Mouse (Mus musculus) midbrain, embryonic 13.5 days (tissue): ENCODE measurements around the gene Pck1. TPM values are rescaled to one million over a fixed set of nuclear protein-coding genes. Genes with fewer than 3 reads are reported as not detected.
A peak's percentile ranks its signal among the peaks of the same experiment; 100 is the strongest.
"Not testable (repeated sequence)": the region's sequence is repeated elsewhere in the genome, so short reads cannot be mapped to it uniquely, and the experiment has no call there.

Experiments used
- ATAC-seq: fragments of 200-750 bp; cut with Nextera tagmentation; 2 replicates; pipeline ENCODE4 v1.8.0; 2017; ENCODE audit warnings: mild to moderate bottlenecking, moderate TSS enrichment, moderate library complexity
- H3K27ac ChIP-seq: fragments of 300-500 bp; sonication (generic); 2 replicates; pipeline ENCODE4 v1.5.1; 2015; ENCODE audit warnings: inconsistent platforms, mild to moderate bottlenecking, moderate library complexity
- H3K27me3 ChIP-seq: fragments of 300-500 bp; sonication (generic); 2 replicates; pipeline ENCODE4 v1.6.1; 2015; ENCODE audit warnings: mild to moderate bottlenecking, inconsistent platforms
- H3K36me3 ChIP-seq: fragments of 300-500 bp; sonication (generic); 2 replicates; pipeline ENCODE4 v1.6.1; 2015; ENCODE audit warnings: mild to moderate bottlenecking, inconsistent platforms
- H3K4me1 ChIP-seq: fragments of 300-500 bp; sonication (generic); replicated peaks from 2 replicates; pipeline ENCODE4 v1.6.1; 2015; ENCODE audit warnings: inconsistent platforms
- H3K4me2 ChIP-seq: fragments of 300-500 bp; sonication (generic); replicated peaks from 2 replicates; pipeline ENCODE4 v1.6.1; 2015; ENCODE audit warnings: moderate library complexity, mild to moderate bottlenecking, inconsistent platforms
- H3K4me3 ChIP-seq: fragments of 300-500 bp; sonication (generic); replicated peaks from 2 replicates; pipeline ENCODE4 v1.5.1; 2015; ENCODE audit warnings: mild to moderate bottlenecking, inconsistent platforms
- H3K9ac ChIP-seq: fragments of 300-500 bp; sonication (generic); replicated peaks from 2 replicates; pipeline ENCODE4 v1.6.1; 2015; ENCODE audit warnings: mild to moderate bottlenecking, inconsistent platforms
- H3K9me3 ChIP-seq: fragments of 300-500 bp; sonication (generic); 2 replicates; pipeline ENCODE4 v1.6.1; 2016; ENCODE audit warnings: mild to moderate bottlenecking, inconsistent platforms
- WGBS: fragments of 180-500 bp; shearing (Covaris S2); methylation state at CpG from one replicate; pipeline ENCODE4 v1.1.7; 2015; 5-methylcytosine and 5-hydroxymethylcytosine counted together
- polyA plus RNA-seq: library from polyadenylated mRNA; unstranded; fragments of >200 nt; fragmentation: Nextera tagmentation; extraction: Ambion mirVana; gene quantifications from 2 replicates; pipeline ENCODE4 v1.2.1, GENCODE M21; 2015

Pck1 gene
- not detected in 2 replicates for polyA plus RNA-seq

DNA sequence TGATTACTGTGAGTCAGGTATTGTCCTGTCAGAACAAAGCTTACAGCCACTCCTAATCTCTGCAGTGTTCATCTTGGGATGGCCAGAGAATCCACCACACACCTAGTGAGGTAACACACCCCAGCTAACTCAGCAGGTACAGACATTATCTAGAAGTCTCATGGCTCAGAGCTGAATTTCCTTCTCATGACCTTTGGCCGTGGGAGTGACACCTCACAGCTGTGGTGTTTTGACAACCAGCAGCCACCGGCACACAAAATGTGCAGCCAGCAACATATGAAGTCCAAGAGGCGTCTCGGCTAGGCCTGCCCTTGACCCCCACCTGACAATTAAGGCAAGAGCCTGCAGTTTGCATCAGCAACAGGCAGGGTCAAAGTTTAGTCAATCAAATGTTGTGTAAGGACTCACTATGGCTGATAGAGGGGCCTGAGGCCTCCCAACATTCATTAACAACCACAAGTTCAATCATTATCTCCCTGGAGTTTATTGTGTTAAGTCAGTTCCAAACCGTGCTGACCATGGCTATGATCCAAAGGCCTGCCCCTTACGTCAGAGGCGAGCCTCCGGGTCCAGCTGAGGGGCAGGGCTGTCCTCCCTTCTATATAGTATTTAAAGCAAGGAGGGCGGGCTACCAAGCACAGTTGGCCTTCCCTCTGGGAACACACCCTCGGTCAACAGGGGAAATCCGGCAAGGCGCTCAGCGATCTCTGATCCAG is at the start of gene Pck1:
Gene Pck1, plus strand, starts transcription at position 613 of the 716 bp plus-strand sequence.
- Histone ChIP-seq H3K4me1 (no peaks in the 10 kb centered on the region), H3K9me3 (no peaks in the 10 kb centered on the region), H3K27ac (no peak within 1 kb of the TSS), H3K4me2 (no peak within 1 kb of the TSS), H3K27me3 (no peaks in the 10 kb centered on the region), H3K36me3 (no peaks in the 10 kb centered on the region), H3K9ac (no peak within 1 kb of the TSS), H3K4me3 (no peak within 1 kb of the TSS)
- WGBS, result 87% methylated on average over 13 of the region's 13 CpGs
- ATAC-seq, result no peak

DNA sequence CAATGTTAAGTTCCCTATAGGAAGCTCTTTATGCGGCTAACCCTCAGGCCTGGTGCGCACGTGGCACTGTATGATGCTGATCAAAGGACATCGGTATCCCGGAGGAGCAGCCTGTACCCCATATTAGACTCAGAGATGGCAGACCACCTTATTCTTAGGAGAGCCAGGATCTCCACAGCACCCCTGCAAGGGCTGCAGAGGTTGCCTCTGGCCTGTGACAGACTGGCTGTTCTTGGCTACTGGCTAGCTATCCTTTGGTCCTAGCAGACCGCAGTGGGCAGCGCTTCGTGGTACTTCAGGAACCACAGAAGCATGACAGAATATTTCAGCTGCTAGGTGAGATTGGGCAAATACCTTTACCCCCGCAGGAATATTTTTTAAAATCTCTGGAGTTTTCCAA is 46.4 kb upstream of the Pck1 start:
- ATAC-seq, result no peak
- Histone ChIP-seq H3K9me3 (no peaks in the 10 kb centered on the region), H3K4me2 (no peak overlapping the region), H3K27ac (no peak overlapping the region), H3K36me3 (no peaks in the 10 kb centered on the region), H3K4me1 (no peaks in the 10 kb centered on the region), H3K9ac (no peak overlapping the region), H3K4me3 (no peak overlapping the region), H3K27me3 (peaks cover 17% of the 10 kb centered on the region)
- 86% methylated on average over 9 of the region's 9 CpGs for WGBS

DNA sequence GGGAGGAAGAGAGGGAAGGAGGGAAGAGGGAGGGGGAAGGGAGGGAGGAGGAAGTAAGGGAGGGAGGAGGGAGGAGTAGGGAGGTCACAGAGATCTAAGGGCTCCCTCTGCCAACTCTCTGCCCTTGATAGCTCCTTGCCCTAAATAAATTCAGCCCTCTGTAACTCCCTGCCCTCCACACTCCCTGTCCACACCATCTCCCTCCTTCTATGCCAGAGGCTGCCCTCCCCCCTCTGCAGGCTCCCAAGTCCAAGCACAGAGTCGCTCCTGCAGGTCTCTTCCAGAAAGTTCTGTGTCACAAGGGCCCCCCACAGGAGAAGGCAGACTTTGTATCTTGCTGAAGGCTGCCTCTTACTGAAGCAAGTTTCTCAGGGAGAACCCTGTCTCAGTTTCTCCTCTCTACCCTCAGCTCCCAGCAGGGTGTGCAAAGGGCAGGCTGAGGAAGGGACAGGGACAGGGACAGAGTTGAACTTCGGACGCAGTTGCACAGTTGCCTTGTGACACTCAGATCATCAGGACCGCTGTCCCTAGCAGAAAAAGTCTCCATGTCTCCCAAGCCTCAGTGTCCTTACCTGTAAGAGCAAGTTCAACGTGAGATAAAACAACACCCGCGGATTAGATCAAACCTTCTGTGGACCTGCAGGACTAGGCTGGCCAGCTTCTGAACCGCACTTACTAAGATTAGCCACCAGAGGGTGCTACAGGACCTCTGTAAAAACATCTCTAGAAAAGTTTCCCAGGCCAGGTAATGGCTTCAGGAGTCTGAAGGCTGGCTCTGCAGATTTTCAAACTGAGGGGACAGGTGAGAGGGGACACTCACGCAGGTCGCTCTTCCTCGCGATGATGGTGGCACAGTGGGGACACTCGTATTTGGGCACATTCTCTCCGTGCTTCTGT is 45.7 kb upstream of the Pck1 start:
- Histone ChIP-seq H3K4me3 (no peak overlapping the region), H3K36me3 (no peaks in the 10 kb centered on the region), H3K27ac (no peak overlapping the region), H3K27me3 (peaks cover 17% of the 10 kb centered on the region), H3K9me3 (no peaks in the 10 kb centered on the region), H3K4me2 (no peak overlapping the region), H3K4me1 (no peaks in the 10 kb centered on the region), H3K9ac (no peak overlapping the region)
- 19% methylated on average over 14 of the region's 14 CpGs for WGBS
- ATAC-seq, result peak; percentile 45

DNA sequence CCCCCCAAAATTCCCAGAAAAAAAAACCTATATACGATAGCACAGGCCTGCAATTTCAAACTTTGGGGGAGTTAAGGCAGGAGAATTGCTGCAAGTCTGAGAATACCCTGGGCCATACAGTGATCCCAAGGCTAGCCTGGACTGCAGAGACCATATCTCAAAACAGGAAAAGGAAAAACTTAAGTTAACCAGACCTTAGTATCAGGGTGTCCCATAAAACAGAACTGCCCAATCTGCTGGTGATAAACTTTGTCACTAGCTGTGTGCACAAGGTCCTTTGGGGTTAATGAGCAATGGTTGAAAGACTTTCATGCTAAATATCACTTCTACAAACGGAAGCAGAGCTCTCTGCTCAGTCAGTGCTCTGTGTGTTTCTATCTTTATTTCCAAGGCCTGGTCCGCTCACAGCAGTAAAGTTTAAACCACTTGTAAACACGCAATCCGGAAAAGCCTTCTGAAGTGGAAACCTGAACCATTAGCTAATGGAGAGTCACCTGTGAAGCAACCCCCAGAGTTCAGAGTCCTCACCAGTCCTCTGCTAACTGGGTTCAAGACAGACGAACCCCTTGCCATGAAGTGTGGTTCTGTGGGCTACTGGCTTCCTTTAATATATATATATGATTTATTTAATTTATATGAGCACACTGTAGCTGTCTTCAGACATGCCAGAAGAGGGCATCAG is 44.2 kb upstream of the Pck1 start:
- Histone ChIP-seq H3K4me3 (no peak overlapping the region), H3K9ac (no peak overlapping the region), H3K36me3 (no peaks in the 10 kb centered on the region), H3K4me2 (no peak overlapping the region), H3K27ac (no peak overlapping the region), H3K4me1 (no peaks in the 10 kb centered on the region), H3K9me3 (no peaks in the 10 kb centered on the region), H3K27me3 (peaks cover 17% of the 10 kb centered on the region)
- ATAC-seq, result no peak
- 88% methylated on average over 6 of the region's 6 CpGs for WGBS

DNA sequence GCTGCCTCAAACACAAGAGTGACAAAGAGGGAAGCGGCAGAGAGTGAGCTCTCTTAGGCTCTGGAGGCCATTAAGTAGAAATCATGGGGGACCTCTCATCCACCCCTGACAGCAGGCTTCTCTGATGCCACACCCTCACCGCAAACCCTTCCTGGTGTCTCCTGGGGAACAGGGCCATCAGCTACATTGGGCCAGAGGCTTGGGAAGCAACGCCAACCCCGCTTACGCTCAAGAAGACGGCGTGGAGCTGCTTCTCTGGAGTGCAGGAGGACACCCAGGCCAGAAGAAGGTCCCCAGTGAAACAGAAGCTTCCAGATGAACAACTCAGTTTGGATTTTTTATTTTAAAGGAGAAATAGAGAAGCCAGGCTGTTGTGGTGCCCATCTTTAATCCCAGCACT is 43.3 kb upstream of the Pck1 start:
- Histone ChIP-seq H3K27ac (no peak overlapping the region), H3K4me2 (no peak overlapping the region), H3K4me1 (no peaks in the 10 kb centered on the region), H3K4me3 (no peak overlapping the region), H3K27me3 (peaks cover 17% of the 10 kb centered on the region), H3K9me3 (no peaks in the 10 kb centered on the region), H3K9ac (no peak overlapping the region), H3K36me3 (no peaks in the 10 kb centered on the region)
- 96% methylated on average over 7 of the region's 7 CpGs for WGBS
- ATAC-seq, result no peak

DNA sequence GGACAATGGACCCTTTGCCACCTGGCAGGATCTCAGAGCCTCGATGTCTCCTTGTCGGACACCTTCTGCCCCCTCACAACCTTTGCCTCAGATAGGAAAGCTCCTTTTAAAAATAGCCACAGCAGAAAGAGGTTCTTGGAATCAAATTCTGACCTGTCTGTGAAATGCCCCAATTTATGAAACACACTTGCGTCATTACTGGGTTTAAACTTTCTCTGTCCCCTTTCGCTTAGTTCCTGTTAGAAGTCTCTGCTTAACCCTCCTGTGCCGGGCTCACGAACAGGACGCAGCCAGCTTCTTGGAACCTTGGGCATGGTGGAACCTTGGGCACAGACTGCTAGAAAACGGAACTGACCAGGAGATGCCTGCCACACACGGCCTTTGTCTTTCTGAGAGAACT is 42.3 kb upstream of the Pck1 start:
- ATAC-seq, result no peak
- Histone ChIP-seq H3K4me1 (no peaks in the 10 kb centered on the region), H3K27me3 (peaks cover 17% of the 10 kb centered on the region), H3K27ac (no peak overlapping the region), H3K9ac (no peak overlapping the region), H3K36me3 (no peaks in the 10 kb centered on the region), H3K4me3 (no peak overlapping the region), H3K4me2 (no peak overlapping the region), H3K9me3 (no peaks in the 10 kb centered on the region)
- 92% methylated on average over 9 of the region's 9 CpGs for WGBS

DNA sequence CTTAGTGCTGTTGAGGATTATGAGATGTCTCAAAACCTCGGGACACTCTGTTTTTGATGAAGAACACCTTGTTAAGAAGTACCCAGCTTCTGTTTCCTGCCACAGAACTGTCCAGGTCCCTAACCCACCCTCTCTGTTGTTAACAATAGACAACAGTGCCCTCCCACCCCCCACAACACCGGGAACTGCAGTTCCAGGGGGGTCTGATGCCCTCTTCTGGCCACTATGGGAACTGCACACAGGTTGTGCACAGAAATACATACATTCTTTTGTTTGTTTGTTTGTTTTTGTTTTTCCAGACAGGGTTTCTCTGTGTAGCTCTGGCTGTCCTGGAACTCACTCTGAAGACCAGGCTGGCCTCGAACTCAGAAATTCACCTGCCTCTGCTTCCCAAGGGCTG is 39.1 kb upstream of the Pck1 start:
- not testable (repeated sequence) for ATAC-seq, H3K27me3 ChIP-seq, H3K36me3 ChIP-seq, H3K4me1 ChIP-seq, H3K9ac ChIP-seq, H3K9me3 ChIP-seq, H3K4me2 ChIP-seq, H3K27ac ChIP-seq, H3K4me3 ChIP-seq
- 65% methylated on average over 3 of the region's 3 CpGs for WGBS

DNA sequence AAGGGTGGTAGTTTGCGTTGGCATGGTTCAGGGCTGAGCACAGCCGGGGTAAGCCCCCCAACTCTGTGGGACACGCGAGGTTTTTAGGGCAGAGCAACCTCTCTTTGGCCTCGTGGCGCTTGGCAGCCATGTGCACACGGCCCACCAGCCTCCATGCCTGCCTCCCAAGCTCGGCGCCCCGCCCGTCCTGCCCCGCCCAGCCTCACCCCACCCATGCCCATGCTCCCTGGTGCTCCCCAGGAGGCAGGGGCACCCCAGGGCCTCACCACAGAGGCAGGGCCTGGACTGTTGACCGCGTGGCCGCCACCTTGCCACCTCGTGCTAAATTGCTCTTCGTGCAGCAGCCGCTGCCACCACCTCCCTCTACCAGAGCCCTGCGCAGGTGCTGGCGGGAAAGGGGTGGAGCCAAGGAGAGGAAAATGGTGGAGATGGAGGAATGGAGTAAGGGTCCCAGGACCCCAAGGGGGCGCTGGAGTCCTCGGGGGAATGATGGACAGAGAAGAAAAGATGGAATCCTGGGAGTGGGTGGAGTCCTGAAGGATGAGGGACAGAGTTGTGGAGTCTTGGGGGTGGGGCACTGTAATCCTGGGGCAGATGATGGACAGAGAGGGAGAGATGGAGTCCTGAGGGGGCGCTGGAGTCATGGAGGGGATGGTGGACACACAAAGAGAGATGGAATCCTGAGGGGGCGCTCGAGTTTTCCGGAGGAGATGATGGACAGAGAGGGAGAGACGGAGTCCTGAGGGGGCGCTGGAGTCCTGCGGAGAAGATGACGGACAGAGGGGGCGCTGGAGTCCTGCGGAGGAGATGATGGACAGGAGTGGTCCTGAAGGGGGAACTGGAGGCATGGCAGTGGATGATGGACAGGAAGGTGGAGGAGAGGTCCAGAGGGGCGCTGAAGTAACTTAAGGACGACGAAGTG is 33.6 kb upstream of the Pck1 start, which contains the start of gene Ctcfl:
Gene Ctcfl, minus strand, starts transcription at position 503 of the 922 bp plus-strand sequence.
- Histone ChIP-seq H3K9ac (no peak within 1 kb of the TSS), H3K9me3 (no peaks in the 10 kb centered on the region), H3K27ac (no peak within 1 kb of the TSS), H3K27me3 (no peaks in the 10 kb centered on the region), H3K36me3 (no peaks in the 10 kb centered on the region), H3K4me1 (peaks cover 6% of the 10 kb centered on the region; the same call in 1 of the 2 replicates), H3K4me3 (no peak within 1 kb of the TSS), H3K4me2 (no peak within 1 kb of the TSS)
- ATAC-seq, result 0 out of 2 replicates have a peak, but pooled peaks have one; percentile 34
- WGBS, result 90% methylated on average over 35 of the region's 35 CpGs

DNA sequence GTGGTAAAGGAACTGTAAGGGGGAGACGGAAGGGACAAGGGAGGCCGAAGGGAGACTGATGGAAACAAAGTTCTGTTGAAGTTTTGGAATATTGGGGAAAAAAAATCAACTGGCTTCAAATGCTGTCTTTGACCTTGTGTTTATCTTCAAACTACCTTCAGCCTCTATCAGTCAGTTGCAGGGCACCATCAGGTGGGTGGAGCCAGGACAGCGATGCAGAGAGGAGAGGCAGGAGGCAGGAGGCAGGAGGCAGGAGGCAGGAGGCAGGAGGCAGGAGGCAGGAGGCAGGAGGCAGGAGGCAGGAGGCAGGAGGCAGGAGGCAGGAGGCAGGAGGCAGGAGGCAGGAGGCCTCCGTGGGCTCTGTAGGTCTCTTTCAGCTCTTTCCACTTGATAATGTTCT is 32.7 kb upstream of the Pck1 start:
- not testable (repeated sequence) for H3K9ac ChIP-seq, H3K9me3 ChIP-seq, H3K4me3 ChIP-seq, H3K27me3 ChIP-seq, H3K27ac ChIP-seq, H3K4me1 ChIP-seq, H3K4me2 ChIP-seq, ATAC-seq, H3K36me3 ChIP-seq
- WGBS, result 74% methylated on average over 4 of the region's 4 CpGs

DNA sequence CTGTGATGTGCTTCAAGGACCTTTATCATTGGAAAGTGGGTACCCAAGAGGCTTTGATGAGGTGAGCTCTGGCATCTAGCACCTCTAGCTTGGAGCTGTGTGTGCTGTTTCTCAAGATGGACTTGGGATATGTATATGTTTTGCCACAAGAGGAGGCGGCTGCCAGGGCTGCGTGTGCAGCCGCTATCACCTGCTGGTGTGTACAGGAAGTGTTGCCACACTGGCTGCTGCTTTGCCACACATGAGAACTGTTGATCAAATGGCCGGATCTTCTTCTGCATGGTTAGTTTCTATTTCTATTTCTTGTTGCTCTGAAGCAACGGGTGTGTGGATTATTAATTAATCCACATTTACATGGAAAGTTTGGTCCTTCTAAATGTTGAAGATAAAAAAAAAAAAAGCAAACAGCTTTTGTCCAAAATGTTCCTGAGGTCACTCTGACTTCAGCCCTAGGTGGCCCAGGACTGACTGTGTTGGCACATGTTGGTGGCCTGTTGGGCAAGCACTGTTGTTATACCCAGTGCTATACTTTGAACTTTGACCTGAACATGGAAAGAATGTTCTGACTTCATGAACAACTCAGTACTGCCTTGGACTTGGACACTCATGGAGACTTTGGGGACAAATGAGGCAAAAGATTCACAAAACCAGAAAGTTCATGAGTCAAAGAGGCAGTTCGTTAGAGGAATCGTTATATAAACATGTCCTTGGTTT is 28.7 kb upstream of the Pck1 start:
- 93% methylated on average over 7 of the region's 7 CpGs for WGBS
- no peaks in the 10 kb centered on the region for H3K4me1 ChIP-seq
- no peaks in the 10 kb centered on the region for H3K9me3 ChIP-seq
- no peaks in the 10 kb centered on the region for H3K36me3 ChIP-seq
- H3K4me2 ChIP-seq, result no peak overlapping the region
- no peak overlapping the region for H3K9ac ChIP-seq
- H3K27me3 ChIP-seq, result no peaks in the 10 kb centered on the region
- H3K27ac ChIP-seq, result no peak overlapping the region
- ATAC-seq, result no peak
- no peak overlapping the region for H3K4me3 ChIP-seq

DNA sequence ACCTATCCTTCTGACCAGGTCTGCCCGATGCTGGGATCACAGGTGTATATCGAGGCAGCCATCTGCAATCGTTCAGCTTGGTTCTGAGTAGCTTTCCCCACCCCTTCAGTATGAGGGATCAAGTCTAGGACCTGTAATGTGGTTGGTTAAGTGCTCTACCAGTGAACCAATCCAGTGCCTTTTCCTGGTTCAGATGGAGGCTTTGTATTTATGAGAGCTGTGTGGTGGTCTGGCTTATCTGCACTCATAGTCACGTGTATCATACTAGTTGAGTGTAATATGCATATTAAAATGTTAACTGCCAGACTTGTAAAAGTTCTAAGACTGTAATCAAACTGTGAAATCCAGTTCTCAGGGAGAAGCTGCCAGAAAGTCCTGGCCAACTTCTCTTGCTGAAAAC is 26.5 kb upstream of the Pck1 start:
- H3K27ac ChIP-seq, result no peak overlapping the region
- H3K27me3 ChIP-seq, result no peaks in the 10 kb centered on the region
- WGBS, result 89% methylated on average over 4 of the region's 4 CpGs
- H3K36me3 ChIP-seq, result no peaks in the 10 kb centered on the region
- H3K4me1 ChIP-seq, result no peaks in the 10 kb centered on the region
- H3K4me3 ChIP-seq, result no peak overlapping the region
- no peak overlapping the region for H3K4me2 ChIP-seq
- no peak overlapping the region for H3K9ac ChIP-seq
- no peaks in the 10 kb centered on the region for H3K9me3 ChIP-seq
- no peak for ATAC-seq
